Mouse (Mus musculus) myocyte (in vitro differentiated cells): ENCODE measurements around the gene Dhx34. TPM values are rescaled to one million over a fixed set of nuclear protein-coding genes. Genes with fewer than 3 reads are reported as not detected.

Experiments
- H3K27me3 ChIP-seq: one replicate; pipeline ENCODE4 v1.6.1; 2011; ENCODE audit not compliant: control insufficient read depth, insufficient read depth, insufficient read length
- H3K36me3 ChIP-seq: one replicate; pipeline ENCODE4 v1.6.1; 2011; ENCODE audit not compliant: control insufficient read depth, insufficient read depth
- H3K4me2 ChIP-seq: one replicate; pipeline ENCODE4 v1.6.1; 2011; ENCODE audit warnings: low read depth, control low read depth
- H3K4me3 ChIP-seq: one replicate; pipeline ENCODE4 v1.5.1; 2011; ENCODE audit warnings: mild to moderate bottlenecking, control low read depth, moderate library complexity
- H3K79me2 ChIP-seq: one replicate; pipeline ENCODE4 v1.6.1; 2011; ENCODE audit not compliant: control insufficient read depth, insufficient read depth
- H3ac ChIP-seq: one replicate; pipeline ENCODE4 v1.6.1; 2011; ENCODE audit not compliant: control insufficient read depth, insufficient read length
- CEBPB ChIP-seq: IDR thresholded peaks from 2 replicates; pipeline ENCODE4 v1.6.1; 2011; ENCODE audit warnings: mild to moderate bottlenecking, moderate library complexity; ENCODE audit not compliant: poor library complexity, insufficient read depth, severe bottlenecking
- E2F4 ChIP-seq: IDR thresholded peaks from one replicate; pipeline ENCODE4 v1.6.1; 2011; ENCODE audit warnings: mild to moderate bottlenecking, control low read depth, moderate library complexity; ENCODE audit not compliant: insufficient read depth
- MAX ChIP-seq: IDR thresholded peaks from one replicate; pipeline ENCODE4 v1.6.1; 2011; ENCODE audit warnings: low read depth, mild to moderate bottlenecking, control low read depth
- MYOD1 ChIP-seq, 3 experiments: IDR thresholded peaks; one replicate each; pipeline ENCODE4 v1.6.1; 2011; ENCODE audit warnings: control low read depth in 2 of 3, low read depth in 2 of 3, mild to moderate bottlenecking in 2 of 3, moderate library complexity in 1 of 3; ENCODE audit not compliant: insufficient read length in 2 of 3, control insufficient read depth in 1 of 3
- MYOG ChIP-seq, 3 experiments: IDR thresholded peaks; one replicate each; pipeline ENCODE4 v1.6.1; 2011; ENCODE audit warnings: control low read depth in 2 of 3, low read depth in 2 of 3, mild to moderate bottlenecking in 2 of 3; ENCODE audit not compliant: insufficient read length in 2 of 3, control insufficient read depth in 1 of 3, insufficient read depth in 1 of 3
- POLR2A ChIP-seq: IDR thresholded peaks from one replicate; pipeline ENCODE4 v1.6.1; 2011; ENCODE audit warnings: low read depth, mild to moderate bottlenecking, control low read depth, moderate library complexity; ENCODE audit not compliant: insufficient read length
- POLR2AphosphoS2 ChIP-seq: IDR thresholded peaks from one replicate; pipeline ENCODE4 v1.6.1; 2011; ENCODE audit warnings: low read depth, control low read depth; ENCODE audit not compliant: insufficient read length
- REST ChIP-seq: IDR thresholded peaks from one replicate; pipeline ENCODE4 v1.6.1; 2011; ENCODE audit warnings: mild to moderate bottlenecking, control low read depth, moderate library complexity; ENCODE audit not compliant: insufficient read depth, insufficient read length
- SRF ChIP-seq: IDR thresholded peaks from one replicate; pipeline ENCODE4 v1.6.1; 2011; ENCODE audit warnings: low read depth; ENCODE audit not compliant: control insufficient read depth, insufficient read length
- TCF12 ChIP-seq: IDR thresholded peaks from one replicate; pipeline ENCODE4 v1.6.1; 2011; ENCODE audit warnings: mild to moderate bottlenecking, control low read depth; ENCODE audit not compliant: poor library complexity, insufficient read depth, severe bottlenecking
- TCF3 ChIP-seq: IDR thresholded peaks from one replicate; pipeline ENCODE4 v1.6.1; 2011; ENCODE audit warnings: low read depth, control low read depth; ENCODE audit not compliant: insufficient read length
- USF1 ChIP-seq: IDR thresholded peaks from one replicate; pipeline ENCODE4 v1.6.1; 2011; ENCODE audit warnings: low read depth, mild to moderate bottlenecking, control low read depth, moderate library complexity
- polyA plus RNA-seq: library from polyadenylated mRNA; unstranded; fragments of >200 nt; fragmentation: generic; extraction: Trizol; gene quantifications from one replicate; pipeline ENCODE4 v1.2.1, GENCODE M21; 2012; ENCODE audit warnings: missing spikeins

Dhx34 gene
- polyA plus RNA-seq, 1 experiment: 9.0 TPM

DNA sequence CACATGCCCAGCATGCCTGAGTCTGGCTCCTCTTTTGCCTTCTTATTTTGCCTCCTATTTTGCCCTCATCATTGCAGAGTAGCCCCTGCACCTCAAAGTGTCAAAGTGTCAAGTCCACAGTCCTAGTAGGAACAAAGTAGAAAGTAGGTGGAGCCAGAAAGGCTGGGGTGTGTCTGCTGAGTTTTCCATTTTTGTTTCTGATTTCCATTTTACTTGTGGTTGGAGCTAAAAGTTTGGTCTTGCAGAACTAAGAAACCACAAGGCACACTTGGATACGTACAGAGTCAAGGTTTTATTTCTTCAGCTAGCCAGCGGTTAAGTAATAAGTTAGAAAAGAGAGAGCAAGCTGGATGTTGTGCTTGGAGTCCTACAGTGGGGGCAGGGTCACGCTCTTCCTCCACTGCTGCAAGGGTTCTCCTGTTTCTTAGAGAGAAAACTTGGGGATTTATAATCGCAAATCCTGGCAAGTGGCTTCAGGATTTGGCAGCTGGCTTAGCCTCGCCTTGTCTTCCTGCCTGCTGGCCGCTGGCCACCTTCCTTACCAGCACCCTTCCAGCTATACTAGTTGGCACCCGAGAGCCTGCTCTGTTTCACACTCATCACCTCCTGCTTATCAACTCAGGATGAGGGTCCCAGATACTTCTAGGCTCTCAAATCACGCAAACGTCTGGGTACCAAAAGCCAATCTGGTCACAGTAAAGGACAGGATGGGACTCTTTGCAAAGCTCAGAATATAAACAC lies 66.5 kb downstream of the Dhx34 start:
- no peaks in the 10 kb centered on the region for H3K36me3 ChIP-seq
- no peak for TF ChIP-seq CEBPB
- no peak for TF ChIP-seq SRF
- no peak for TF ChIP-seq POLR2AphosphoS2
- TF ChIP-seq MYOG (IDR thresholded peaks at IDR 0.05; ENCODE audit: control insufficient read depth in 1 of 3, insufficient read depth in 1 of 3, insufficient read length in 2 of 3, low read depth in 2 of 3): no peak
- no peak for TF ChIP-seq MYOD1 (IDR thresholded peaks at IDR 0.05; ENCODE audit: control insufficient read depth in 1 of 3, insufficient read length in 2 of 3, low read depth in 2 of 3)
- TF ChIP-seq POLR2A: no peak
- TF ChIP-seq TCF3: no peak
- no peak for TF ChIP-seq E2F4
- TF ChIP-seq MAX: no peak
- TF ChIP-seq TCF12: no peak
- no peak for TF ChIP-seq USF1
- no peak for TF ChIP-seq REST
- no peak overlapping the region for H3K4me3 ChIP-seq
- no peak overlapping the region for H3ac ChIP-seq
- peak overlapping the region; percentile 30 for H3K4me2 ChIP-seq
- H3K27me3 ChIP-seq: no peaks in the 10 kb centered on the region
- no peaks in the 10 kb centered on the region for H3K79me2 ChIP-seq

DNA sequence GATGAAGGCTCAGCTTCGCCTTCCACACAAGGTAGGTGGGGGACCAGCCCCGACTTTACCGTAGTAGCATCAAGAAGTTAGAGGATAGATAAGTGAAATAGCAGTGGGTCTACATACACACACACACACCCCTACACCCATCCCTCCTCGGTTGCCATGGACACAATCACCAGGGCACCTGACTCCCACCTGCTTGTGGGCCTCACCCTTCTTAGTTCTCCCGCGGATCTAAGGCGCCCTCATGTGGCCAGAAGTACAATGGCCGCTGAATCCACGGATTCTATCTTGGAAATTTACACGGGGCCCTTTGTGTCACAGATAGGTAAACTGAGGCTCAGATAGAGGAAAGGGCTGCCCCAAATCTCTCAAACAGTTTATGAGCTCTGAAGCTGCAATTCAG lies 68.3 kb downstream of the Dhx34 start:
- no peaks in the 10 kb centered on the region for H3K27me3 ChIP-seq
- no peak overlapping the region for H3K4me2 ChIP-seq
- no peak overlapping the region for H3ac ChIP-seq
- H3K79me2 ChIP-seq: no peaks in the 10 kb centered on the region
- H3K36me3 ChIP-seq: no peaks in the 10 kb centered on the region
- H3K4me3 ChIP-seq: no peak overlapping the region
- TF ChIP-seq TCF3 (no peak), POLR2A (no peak), MAX (no peak), TCF12 (no peak)

DNA sequence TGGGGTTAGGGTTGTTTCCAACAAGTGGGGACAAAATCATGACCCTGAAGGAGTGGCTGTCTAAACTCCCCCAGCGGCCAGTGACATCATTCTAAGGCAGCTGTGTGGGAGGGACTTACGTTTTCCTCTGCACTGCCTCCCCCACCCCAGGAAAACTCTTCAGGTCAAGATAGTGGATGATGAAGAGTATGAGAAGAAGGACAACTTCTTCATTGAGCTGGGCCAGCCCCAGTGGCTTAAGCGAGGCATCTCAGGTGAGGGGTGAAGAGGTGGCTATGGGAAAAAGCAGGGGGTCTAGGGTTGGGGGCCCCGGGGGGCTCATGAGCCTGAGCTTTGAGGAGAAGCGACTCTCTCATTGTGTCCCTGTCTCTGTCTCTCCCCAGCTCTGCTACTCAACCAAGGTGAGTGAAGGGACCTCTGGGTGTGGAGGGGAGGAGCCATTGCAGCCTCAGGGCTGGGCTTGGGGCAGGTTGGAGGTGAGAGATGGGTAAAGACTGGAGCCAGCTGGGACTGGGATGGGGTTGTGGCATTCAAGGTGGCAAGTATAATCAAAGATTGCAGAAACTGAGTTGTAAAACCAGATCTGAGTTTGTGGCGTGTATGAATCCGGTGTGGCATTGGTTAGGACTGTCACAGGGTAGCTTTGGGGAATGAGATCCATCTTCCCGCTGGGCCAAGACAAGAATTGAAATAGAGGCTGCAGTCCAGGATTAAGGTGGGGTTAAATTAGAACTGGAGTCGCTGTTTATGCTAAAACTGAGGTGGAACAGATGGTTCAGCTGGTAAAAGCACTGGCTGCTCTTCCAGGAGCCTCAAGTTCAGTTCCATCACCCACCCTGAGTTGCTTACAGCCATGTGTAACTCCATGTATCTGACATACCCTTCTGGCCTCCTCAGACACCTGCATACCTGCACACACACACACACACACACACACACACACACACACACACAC lies 71.4 kb downstream of the Dhx34 start:
- TF ChIP-seq MAX: no peak
- H3ac ChIP-seq: no peak overlapping the region
- no peak overlapping the region for H3K4me2 ChIP-seq
- peaks cover 5% of the 10 kb centered on the region for H3K27me3 ChIP-seq
- no peaks in the 10 kb centered on the region for H3K36me3 ChIP-seq
- no peaks in the 10 kb centered on the region for H3K79me2 ChIP-seq
- no peak overlapping the region for H3K4me3 ChIP-seq

DNA sequence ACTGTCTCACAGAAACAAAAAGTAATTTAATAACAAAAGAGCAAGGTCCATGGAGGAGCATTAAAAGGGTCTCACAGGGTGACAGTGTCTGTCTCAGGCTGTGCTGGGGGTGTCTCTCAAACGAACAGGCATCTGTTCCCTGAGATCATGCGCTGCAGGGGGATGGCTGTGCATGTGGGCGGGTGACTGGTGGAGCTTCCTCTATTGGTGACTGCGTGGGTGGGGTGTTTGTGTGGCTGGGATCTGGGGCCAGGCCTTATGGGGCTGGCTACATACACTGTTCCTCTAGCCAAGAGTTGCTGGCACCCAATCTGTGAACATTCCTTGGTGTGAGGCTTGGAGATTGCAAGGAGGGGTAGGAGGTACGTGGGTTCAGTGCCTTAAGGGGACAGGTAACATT lies 72.6 kb downstream of the Dhx34 start:
- Histone ChIP-seq H3K4me2 (no peak overlapping the region), H3ac (no peak overlapping the region), H3K27me3 (peaks cover 13% of the 10 kb centered on the region), H3K79me2 (no peaks in the 10 kb centered on the region), H3K4me3 (no peak overlapping the region), H3K36me3 (no peaks in the 10 kb centered on the region)
- TF ChIP-seq REST (no peak), MYOD1 (IDR thresholded peaks at IDR 0.05; ENCODE audit: control insufficient read depth in 1 of 3, insufficient read length in 2 of 3, low read depth in 2 of 3) (no peak), POLR2A (no peak), POLR2AphosphoS2 (no peak), TCF3 (no peak), TCF12 (no peak), SRF (no peak), CEBPB (no peak), E2F4 (no peak), USF1 (no peak), MYOG (IDR thresholded peaks at IDR 0.05; ENCODE audit: control insufficient read depth in 1 of 3, insufficient read depth in 1 of 3, insufficient read length in 2 of 3, low read depth in 2 of 3) (no peak)

DNA sequence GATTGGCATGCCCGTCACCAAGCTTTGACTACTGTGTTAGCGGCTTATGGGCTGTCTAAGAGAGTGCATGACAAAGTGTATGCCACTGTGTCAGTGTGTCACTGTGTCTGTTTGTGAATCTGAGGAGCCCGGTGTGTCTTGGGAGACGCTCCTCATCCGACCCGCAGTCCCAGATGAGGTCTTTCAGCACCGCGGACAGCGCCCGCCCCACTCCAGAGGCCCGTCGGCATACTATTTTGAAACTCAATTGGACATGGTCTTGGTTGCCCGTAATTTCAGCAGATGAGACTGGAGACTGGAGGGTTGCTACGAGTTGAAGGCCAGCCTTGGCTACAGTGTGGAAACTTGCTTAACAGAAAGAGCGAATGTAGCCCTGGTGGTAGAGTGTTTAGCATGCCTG lies 74.2 kb downstream of the Dhx34 start:
- Histone ChIP-seq H3K27me3 (peaks cover 13% of the 10 kb centered on the region), H3K4me2 (no peak overlapping the region), H3ac (no peak overlapping the region), H3K79me2 (no peaks in the 10 kb centered on the region), H3K4me3 (no peak overlapping the region), H3K36me3 (no peaks in the 10 kb centered on the region)
- TF ChIP-seq POLR2AphosphoS2 (no peak), REST (peak; percentile 87), TCF12 (no peak)

Other genes with a start within 250 kb of the Dhx34 start
- 6.6 TPM for gene Bicra, start 174.1 kb downstream of the Dhx34 start, polyA plus RNA-seq
- not detected for gene Zfp541, start 160.2 kb downstream of the Dhx34 start, polyA plus RNA-seq
- 193 TPM for gene Napa, start 123.6 kb downstream of the Dhx34 start, polyA plus RNA-seq
- gene Kptn, start 102.1 kb downstream of the Dhx34 start, polyA plus RNA-seq: 16.4 TPM
- 0.02 TPM for gene Slc8a2, start 92.2 kb downstream of the Dhx34 start, polyA plus RNA-seq
- 2.2 TPM for gene Meis3, start 46.9 kb downstream of the Dhx34 start, polyA plus RNA-seq
- gene C5ar2, start 22.1 kb upstream of the Dhx34 start, polyA plus RNA-seq: not detected
- not detected for gene C5ar1, start 37.5 kb upstream of the Dhx34 start, polyA plus RNA-seq
- gene Inafm1, start 51.6 kb upstream of the Dhx34 start, polyA plus RNA-seq: 12.1 TPM
- 48.4 TPM for gene Ccdc9, start 64.8 kb upstream of the Dhx34 start, polyA plus RNA-seq
- gene Bbc3, start 86.4 kb upstream of the Dhx34 start, polyA plus RNA-seq: 34.6 TPM
- 169 TPM for gene Sae1, start 165.8 kb upstream of the Dhx34 start, polyA plus RNA-seq
- 24.8 TPM for gene Zc3h4, start 178.9 kb upstream of the Dhx34 start, polyA plus RNA-seq
- gene Tmem160, start 230.7 kb upstream of the Dhx34 start, polyA plus RNA-seq: 131 TPM